Mouse (Mus musculus) kidney, adult 8-10 months (tissue): ENCODE measurements at regions not wholly inside any gene's neighbourhood (a gene's known extent, or its start where the extent isn't known, plus 50 kb on each side); places are given as distances from the start of the nearest gene placed in this dataset.

Source experiments
- DNase-seq, 2 experiments: peaks; one replicate each; pipeline ENCODE4 v3.0.0; 2022

GRCm38 (mm10) chr15:61397061-61397460 lies 474.2 kb upstream of the A1bg start:
- no peak for DNase-seq

GRCm38 (mm10) chr15:61395296-61395826 lies 472.5 kb upstream of the A1bg start:
- peak; percentile 18 to 25 for DNase-seq

GRCm38 (mm10) chr15:61380666-61381065 lies 457.9 kb upstream of the A1bg start:
- no peak for DNase-seq

- DNase-seq, result peak in 1 of 2 experiments; percentile 5
Observed at GRCm38 (mm10) chr15:61366276-61366675, 443.5 kb upstream of the A1bg start.

GRCm38 (mm10) chr15:61365511-61365910 lies 442.7 kb upstream of the A1bg start:
- DNase-seq, result no peak

- no peak for DNase-seq
Observed at GRCm38 (mm10) chr15:61364461-61364860, 441.6 kb upstream of the A1bg start.

- DNase-seq, result no peak
Observed at GRCm38 (mm10) chr15:61361254-61361653, 438.4 kb upstream of the A1bg start.

- DNase-seq, result no peak
Observed at GRCm38 (mm10) chr15:61355344-61355743, 432.5 kb upstream of the A1bg start.

- no peak for DNase-seq
Observed at GRCm38 (mm10) chr15:61351729-61352342, 429.0 kb upstream of the A1bg start.

GRCm38 (mm10) chr15:61345101-61345500 lies 422.3 kb upstream of the A1bg start:
- DNase-seq, result no peak

- DNase-seq, result no peak
Observed at GRCm38 (mm10) chr15:61342618-61343017, 419.8 kb upstream of the A1bg start.

GRCm38 (mm10) chr15:61327925-61328324 lies 405.1 kb upstream of the A1bg start:
- DNase-seq, result no peak

GRCm38 (mm10) chr15:61322243-61322642 lies 399.4 kb upstream of the A1bg start:
- DNase-seq, result no peak

- DNase-seq, result no peak
Observed at GRCm38 (mm10) chr15:61309452-61310165, 386.8 kb upstream of the A1bg start.

- DNase-seq, result peak; percentile 30 to 57
Observed at GRCm38 (mm10) chr15:61308936-61309335, 386.1 kb upstream of the A1bg start.

GRCm38 (mm10) chr15:61304546-61304945 lies 381.7 kb upstream of the A1bg start:
- no peak for DNase-seq

GRCm38 (mm10) chr15:61299796-61300195 lies 377.0 kb upstream of the A1bg start:
- DNase-seq, result no peak

GRCm38 (mm10) chr15:61297447-61298208 lies 374.8 kb upstream of the A1bg start:
- no peak for DNase-seq

GRCm38 (mm10) chr15:61294616-61295015 lies 371.8 kb upstream of the A1bg start:
- DNase-seq, result no peak

- no peak for DNase-seq
Observed at GRCm38 (mm10) chr15:61294131-61294530, 371.3 kb upstream of the A1bg start.

GRCm38 (mm10) chr15:61268766-61269165 lies 346.0 kb upstream of the A1bg start:
- no peak for DNase-seq

- no peak for DNase-seq
Observed at GRCm38 (mm10) chr15:61259047-61259446, 336.2 kb upstream of the A1bg start.

- no peak for DNase-seq
Observed at GRCm38 (mm10) chr15:61244511-61244910, 321.7 kb upstream of the A1bg start.
